Mouse (Mus musculus): ENCODE results near the gene Kynu. TPM values are rescaled to one million over a fixed set of nuclear protein-coding genes. Genes with fewer than 3 reads are reported as not detected.
A peak's percentile ranks its signal among the peaks of the same experiment; 100 is the strongest.

Kynu gene
- polyA plus RNA-seq (2014; fragmentation: Nextera tagmentation; extraction: Ambion mirVana), result 0.58 and 0.92 TPM in 2 replicates

- H3K4me2 ChIP-seq (ENCODE audit: low read depth), result no peak within 1 kb of the TSS
- H3K27ac ChIP-seq (ENCODE audit: low read depth, low read length), result no peak within 1 kb of the TSS
- ATAC-seq (ENCODE audit: insufficient read depth, low FRiP score, low TSS enrichment) (no peak; the same call in 1 of the 2 replicates), DNase-seq (ENCODE audit: low spot score) (peak; percentile 48)
- no peaks in the 10 kb centered on the region for H3K9me3 ChIP-seq (ENCODE audit: control insufficient read depth, low read length)
- H3K9ac ChIP-seq (ENCODE audit: low read length), result no peak within 1 kb of the TSS
- no peaks in the 10 kb centered on the region for H3K36me3 ChIP-seq (ENCODE audit: control insufficient read depth, insufficient read depth, low read length)
- no peak within 1 kb of the TSS for H3K4me3 ChIP-seq (ENCODE audit: low read depth, low read length)
- no peaks in the 10 kb centered on the region for H3K27me3 ChIP-seq (ENCODE audit: control insufficient read depth, insufficient read depth, low read length)
- no peaks in the 10 kb centered on the region for H3K4me1 ChIP-seq (ENCODE audit: control insufficient read depth, insufficient read depth, low read length)
- 29% methylated on average over 9 of the region's 9 CpGs for WGBS
Observed at GRCm38 (mm10) chr2:43555062-43555888, at the start of gene Kynu. Gene Kynu, plus strand, starts transcription at chr2:43555329.

GRCm38 (mm10) chr2:43506182-43506581 is 48.9 kb upstream of the Kynu start:
- H3K27me3 ChIP-seq (ENCODE audit: control insufficient read depth, insufficient read depth, low read length), result no peaks in the 10 kb centered on the region
- DNase-seq (ENCODE audit: low spot score) (no peak), ATAC-seq (ENCODE audit: insufficient read depth, low FRiP score, low TSS enrichment) (no peak)
- no peak overlapping the region for H3K4me3 ChIP-seq (ENCODE audit: low read depth, low read length)
- no peak overlapping the region for H3K9ac ChIP-seq (ENCODE audit: low read length)
- no peak overlapping the region for H3K4me2 ChIP-seq (ENCODE audit: low read depth)
- WGBS, result 98% methylated on average over 3 of the region's 3 CpGs
- no peaks in the 10 kb centered on the region for H3K4me1 ChIP-seq (ENCODE audit: control insufficient read depth, insufficient read depth, low read length)
- no peaks in the 10 kb centered on the region for H3K36me3 ChIP-seq (ENCODE audit: control insufficient read depth, insufficient read depth, low read length)
- H3K27ac ChIP-seq (ENCODE audit: low read depth, low read length), result no peak overlapping the region
- no peaks in the 10 kb centered on the region for H3K9me3 ChIP-seq (ENCODE audit: control insufficient read depth, low read length)

- DNase-seq (ENCODE audit: low spot score) (no peak), ATAC-seq (ENCODE audit: insufficient read depth, low FRiP score, low TSS enrichment) (no peak)
- WGBS, result 32% methylated on average over 7 of the region's 7 CpGs
- Histone ChIP-seq H3K27ac (ENCODE audit: low read depth, low read length) (no peak overlapping the region), H3K4me3 (ENCODE audit: low read depth, low read length) (no peak overlapping the region), H3K4me2 (ENCODE audit: low read depth) (no peak overlapping the region), H3K27me3 (ENCODE audit: control insufficient read depth, insufficient read depth, low read length) (no peaks in the 10 kb centered on the region), H3K36me3 (ENCODE audit: control insufficient read depth, insufficient read depth, low read length) (no peaks in the 10 kb centered on the region), H3K4me1 (ENCODE audit: control insufficient read depth, insufficient read depth, low read length) (no peaks in the 10 kb centered on the region), H3K9me3 (ENCODE audit: control insufficient read depth, low read length) (0 out of 2 replicates have a peak, but pooled peaks cover 3% of the 10 kb centered on the region), H3K9ac (ENCODE audit: low read length) (no peak overlapping the region)
Observed at GRCm38 (mm10) chr2:43513852-43514251, 41.3 kb upstream of the Kynu start.

GRCm38 (mm10) chr2:43534417-43534816 is 20.7 kb upstream of the Kynu start:
- WGBS, result 93% methylated on average over 2 of the region's 2 CpGs
- H3K9me3 ChIP-seq (ENCODE audit: control insufficient read depth, low read length), result no peaks in the 10 kb centered on the region
- H3K27ac ChIP-seq (ENCODE audit: low read depth, low read length), result no peak overlapping the region
- DNase-seq (ENCODE audit: low spot score), result no peak
- H3K36me3 ChIP-seq (ENCODE audit: control insufficient read depth, insufficient read depth, low read length), result no peaks in the 10 kb centered on the region
- H3K4me3 ChIP-seq (ENCODE audit: low read depth, low read length), result no peak overlapping the region
- no peaks in the 10 kb centered on the region for H3K4me1 ChIP-seq (ENCODE audit: control insufficient read depth, insufficient read depth, low read length)
- no peak for ATAC-seq (ENCODE audit: insufficient read depth, low FRiP score, low TSS enrichment)
- no peaks in the 10 kb centered on the region for H3K27me3 ChIP-seq (ENCODE audit: control insufficient read depth, insufficient read depth, low read length)
- H3K4me2 ChIP-seq (ENCODE audit: low read depth), result no peak overlapping the region
- H3K9ac ChIP-seq (ENCODE audit: low read length), result no peak overlapping the region

GRCm38 (mm10) chr2:43542615-43543014 is 12.5 kb upstream of the Kynu start:
- H3K9me3 ChIP-seq (ENCODE audit: control insufficient read depth, low read length), result no peaks in the 10 kb centered on the region
- H3K9ac ChIP-seq (ENCODE audit: low read length), result no peak overlapping the region
- H3K4me2 ChIP-seq (ENCODE audit: low read depth), result no peak overlapping the region
- no peaks in the 10 kb centered on the region for H3K36me3 ChIP-seq (ENCODE audit: control insufficient read depth, insufficient read depth, low read length)
- 85% methylated on average over 3 of the region's 3 CpGs for WGBS
- no peaks in the 10 kb centered on the region for H3K27me3 ChIP-seq (ENCODE audit: control insufficient read depth, insufficient read depth, low read length)
- ATAC-seq (ENCODE audit: insufficient read depth, low FRiP score, low TSS enrichment), result no peak
- no peak overlapping the region for H3K4me3 ChIP-seq (ENCODE audit: low read depth, low read length)
- no peak overlapping the region for H3K27ac ChIP-seq (ENCODE audit: low read depth, low read length)
- DNase-seq (ENCODE audit: low spot score), result no peak
- H3K4me1 ChIP-seq (ENCODE audit: control insufficient read depth, insufficient read depth, low read length), result no peaks in the 10 kb centered on the region

- no peak overlapping the region for H3K4me3 ChIP-seq (ENCODE audit: low read depth, low read length)
- no peak overlapping the region for H3K9ac ChIP-seq (ENCODE audit: low read length)
- H3K4me1 ChIP-seq (ENCODE audit: control insufficient read depth, insufficient read depth, low read length), result no peaks in the 10 kb centered on the region
- DNase-seq (ENCODE audit: low spot score) (no peak), ATAC-seq (ENCODE audit: insufficient read depth, low FRiP score, low TSS enrichment) (no peak)
- no peaks in the 10 kb centered on the region for H3K36me3 ChIP-seq (ENCODE audit: control insufficient read depth, insufficient read depth, low read length)
- H3K4me2 ChIP-seq (ENCODE audit: low read depth), result no peak overlapping the region
- H3K9me3 ChIP-seq (ENCODE audit: control insufficient read depth, low read length), result no peaks in the 10 kb centered on the region
- no peaks in the 10 kb centered on the region for H3K27me3 ChIP-seq (ENCODE audit: control insufficient read depth, insufficient read depth, low read length)
- 79% methylated on average over 3 of the region's 3 CpGs for WGBS
- no peak overlapping the region for H3K27ac ChIP-seq (ENCODE audit: low read depth, low read length)
Observed at GRCm38 (mm10) chr2:43545665-43546064, 9.5 kb upstream of the Kynu start.

- H3K36me3 ChIP-seq (ENCODE audit: control insufficient read depth, insufficient read depth, low read length), result no peaks in the 10 kb centered on the region
- H3K4me2 ChIP-seq (ENCODE audit: low read depth), result no peak overlapping the region
- H3K4me1 ChIP-seq (ENCODE audit: control insufficient read depth, insufficient read depth, low read length), result no peaks in the 10 kb centered on the region
- no peak for ATAC-seq (ENCODE audit: insufficient read depth, low FRiP score, low TSS enrichment)
- WGBS, result 98% methylated on average over 1 of the region's 1 CpGs
- H3K4me3 ChIP-seq (ENCODE audit: low read depth, low read length), result no peak overlapping the region
- H3K9me3 ChIP-seq (ENCODE audit: control insufficient read depth, low read length), result no peaks in the 10 kb centered on the region
- H3K27me3 ChIP-seq (ENCODE audit: control insufficient read depth, insufficient read depth, low read length), result no peaks in the 10 kb centered on the region
- no peak overlapping the region for H3K9ac ChIP-seq (ENCODE audit: low read length)
- H3K27ac ChIP-seq (ENCODE audit: low read depth, low read length), result no peak overlapping the region
- no peak for DNase-seq (ENCODE audit: low spot score)
Observed at GRCm38 (mm10) chr2:43546448-43546847, 8.7 kb upstream of the Kynu start.

GRCm38 (mm10) chr2:43554216-43554615 is 913 bp upstream of the Kynu start:
- no peaks in the 10 kb centered on the region for H3K9me3 ChIP-seq (ENCODE audit: control insufficient read depth, low read length)
- H3K27ac ChIP-seq (ENCODE audit: low read depth, low read length), result no peak overlapping the region
- ATAC-seq (ENCODE audit: insufficient read depth, low FRiP score, low TSS enrichment) (no peak), DNase-seq (ENCODE audit: low spot score) (no peak)
- no peaks in the 10 kb centered on the region for H3K36me3 ChIP-seq (ENCODE audit: control insufficient read depth, insufficient read depth, low read length)
- no peak overlapping the region for H3K4me3 ChIP-seq (ENCODE audit: low read depth, low read length)
- H3K4me1 ChIP-seq (ENCODE audit: control insufficient read depth, insufficient read depth, low read length), result no peaks in the 10 kb centered on the region
- WGBS, result 71% methylated on average over 4 of the region's 4 CpGs
- no peaks in the 10 kb centered on the region for H3K27me3 ChIP-seq (ENCODE audit: control insufficient read depth, insufficient read depth, low read length)
- no peak overlapping the region for H3K4me2 ChIP-seq (ENCODE audit: low read depth)
- H3K9ac ChIP-seq (ENCODE audit: low read length), result no peak overlapping the region

GRCm38 (mm10) chr2:43555889-43556285 is 758 bp downstream of the Kynu start:
- H3K4me1 ChIP-seq (ENCODE audit: control insufficient read depth, insufficient read depth, low read length), result no peaks in the 10 kb centered on the region
- no peaks in the 10 kb centered on the region for H3K27me3 ChIP-seq (ENCODE audit: control insufficient read depth, insufficient read depth, low read length)
- H3K27ac ChIP-seq (ENCODE audit: low read depth, low read length), result no peak overlapping the region
- H3K36me3 ChIP-seq (ENCODE audit: control insufficient read depth, insufficient read depth, low read length), result no peaks in the 10 kb centered on the region
- no peak overlapping the region for H3K9ac ChIP-seq (ENCODE audit: low read length)
- DNase-seq (ENCODE audit: low spot score), result no peak
- 54% methylated on average over 4 of the region's 4 CpGs for WGBS
- no peak overlapping the region for H3K4me3 ChIP-seq (ENCODE audit: low read depth, low read length)
- H3K4me2 ChIP-seq (ENCODE audit: low read depth), result no peak overlapping the region
- ATAC-seq (ENCODE audit: insufficient read depth, low FRiP score, low TSS enrichment), result no peak
- H3K9me3 ChIP-seq (ENCODE audit: control insufficient read depth, low read length), result no peaks in the 10 kb centered on the region

All from neural tube, embryonic 11.5 days (tissue).